Mouse (Mus musculus): Measurements from ENCODE around the gene Fam78a. TPM values are rescaled to one million over a fixed set of nuclear protein-coding genes. Genes with fewer than 3 reads are reported as not detected.

Gene Fam78a
- 13.3 TPM for polyA plus RNA-seq (2017; shearing (Covaris generic))

GRCm38 (mm10) chr2:32084111-32084871 is at the start of gene Fam78a:
TSS of gene Fam78a (minus strand) at chr2:32084857.

DNA sequence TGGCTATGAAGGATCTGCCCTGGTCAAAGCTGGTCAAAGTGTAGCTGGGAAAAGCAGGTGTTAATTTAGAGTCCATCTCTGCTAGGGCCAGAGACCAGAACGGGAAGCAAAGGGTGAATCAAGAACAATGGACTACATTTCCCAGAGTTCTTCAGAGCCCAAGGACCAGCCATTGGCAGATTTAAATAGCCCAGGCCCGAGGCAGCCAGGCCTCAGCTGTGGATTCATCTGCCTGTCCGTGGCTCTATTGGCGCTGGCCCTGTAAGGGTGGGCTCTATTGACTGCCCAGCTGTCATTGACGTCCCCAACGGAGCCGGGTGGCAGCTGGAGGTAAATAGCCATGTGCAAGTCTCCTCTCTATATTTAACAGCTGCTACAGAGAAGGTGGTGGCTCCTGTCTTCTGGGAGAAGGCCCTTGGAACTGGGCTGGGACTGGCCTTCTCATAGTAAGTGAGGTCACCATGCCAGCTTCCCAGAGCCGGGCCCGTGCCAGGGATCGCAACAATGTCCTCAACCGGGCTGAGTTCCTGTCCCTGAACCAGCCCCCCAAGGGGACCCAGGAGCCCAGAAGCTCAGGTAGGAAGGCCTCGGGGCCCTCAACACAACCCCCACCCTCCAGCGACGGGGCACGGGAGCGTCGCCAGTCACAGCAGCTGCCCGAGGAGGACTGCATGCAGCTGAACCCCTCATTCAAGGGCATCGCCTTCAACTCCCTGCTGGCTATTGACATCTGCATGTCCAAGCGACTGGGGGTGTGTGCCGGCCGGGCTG is 10.9 kb upstream of the Fam78a start, which contains the start of gene Plpp7:
Gene Plpp7, plus strand, starts transcription at position 178 of the 771 bp plus-strand sequence.

Other genes starting within 250 kb of the Fam78a start
- gene Fibcd1, start 238.9 kb downstream of the Fam78a start, polyA plus RNA-seq (2017; shearing (Covaris generic)) = 0.32 TPM
- gene Lamc3, start 197.6 kb downstream of the Fam78a start, polyA plus RNA-seq (2017; shearing (Covaris generic)) = not detected
- not detected for gene Aif1l, start 134.7 kb downstream of the Fam78a start, polyA plus RNA-seq (2017; shearing (Covaris generic))
- 90.7 TPM for gene Nup214, start 110.4 kb downstream of the Fam78a start, polyA plus RNA-seq (2017; shearing (Covaris generic))
- not detected for gene Plpp7, start 10.7 kb upstream of the Fam78a start, polyA plus RNA-seq (2017; shearing (Covaris generic))
- 49.4 TPM for gene Prrc2b, start 66.2 kb upstream of the Fam78a start, polyA plus RNA-seq (2017; shearing (Covaris generic))
- gene Pomt1, start 151.7 kb upstream of the Fam78a start, polyA plus RNA-seq (2017; shearing (Covaris generic)) = 2.6 TPM
- 74.0 TPM for gene Uck1, start 175.3 kb upstream of the Fam78a start, polyA plus RNA-seq (2017; shearing (Covaris generic))
- 31.5 TPM for gene Golga2, start 202.5 kb upstream of the Fam78a start, polyA plus RNA-seq (2017; shearing (Covaris generic))
- gene Swi5, start 203.2 kb upstream of the Fam78a start, polyA plus RNA-seq (2017; shearing (Covaris generic)) = 150 TPM

Data from effector memory CD4-positive, alpha-beta T cell, adult 7 months (primary cell).